Mouse (Mus musculus): ENCODE data around the gene Scand1.

Scand1 gene

GRCm38 (mm10) chr2:156307261-156307660 is 5.2 kb downstream of the Scand1 start:
- DNase-seq (ENCODE audit: low spot score) = peak; percentile 39

GRCm38 (mm10) chr2:156305818-156306217 is 6.7 kb downstream of the Scand1 start:
- peak; percentile 69 for DNase-seq (ENCODE audit: low spot score)

- DNase-seq (ENCODE audit: low spot score) = no peak
Measured at GRCm38 (mm10) chr2:156304351-156304750, 8.2 kb downstream of the Scand1 start.

GRCm38 (mm10) chr2:156302063-156302462 is 10.4 kb downstream of the Scand1 start:
- no peak for DNase-seq (ENCODE audit: low spot score)

GRCm38 (mm10) chr2:156298458-156298857 is 14.0 kb downstream of the Scand1 start:
- no peak for DNase-seq (ENCODE audit: low spot score)

- no peak for DNase-seq (ENCODE audit: low spot score)
Measured at GRCm38 (mm10) chr2:156297653-156298052, 14.9 kb downstream of the Scand1 start.

GRCm38 (mm10) chr2:156296190-156296589 is 16.3 kb downstream of the Scand1 start:
- no peak for DNase-seq (ENCODE audit: low spot score)

- DNase-seq (ENCODE audit: low spot score) = no peak
Measured at GRCm38 (mm10) chr2:156295601-156296063, 16.9 kb downstream of the Scand1 start.

- DNase-seq (ENCODE audit: low spot score) = no peak
Measured at GRCm38 (mm10) chr2:156291998-156292397, 20.5 kb downstream of the Scand1 start.

- DNase-seq (ENCODE audit: low spot score) = no peak
Measured at GRCm38 (mm10) chr2:156289552-156290160, 22.8 kb downstream of the Scand1 start.

- DNase-seq (ENCODE audit: low spot score) = no peak
Measured at GRCm38 (mm10) chr2:156288222-156288621, 24.3 kb downstream of the Scand1 start.

- DNase-seq (ENCODE audit: low spot score) = no peak
Measured at GRCm38 (mm10) chr2:156286733-156287132, 25.8 kb downstream of the Scand1 start.

- DNase-seq (ENCODE audit: low spot score) = no peak
Measured at GRCm38 (mm10) chr2:156285161-156285560, 27.3 kb downstream of the Scand1 start.

GRCm38 (mm10) chr2:156281227-156281626 is 31.3 kb downstream of the Scand1 start:
- DNase-seq (ENCODE audit: low spot score) = no peak

GRCm38 (mm10) chr2:156278226-156279017 is 34.1 kb downstream of the Scand1 start:
- peak; percentile 88 for DNase-seq (ENCODE audit: low spot score)

GRCm38 (mm10) chr2:156272553-156272952 is 40.0 kb downstream of the Scand1 start:
- no peak for DNase-seq (ENCODE audit: low spot score)

- no peak for DNase-seq (ENCODE audit: low spot score)
Measured at GRCm38 (mm10) chr2:156267636-156268035, 44.9 kb downstream of the Scand1 start.

- no peak for DNase-seq (ENCODE audit: low spot score)
Measured at GRCm38 (mm10) chr2:156263204-156263893, 49.2 kb downstream of the Scand1 start.

Data from retina, embryonic 14.5 days (tissue).